Mouse (Mus musculus) heart, embryonic 14.5 days (tissue): ENCODE measurements around the gene Sec22c. TPM values are rescaled to one million over a fixed set of nuclear protein-coding genes. Genes with fewer than 3 reads are reported as not detected.

Experiments used
- ATAC-seq: fragments of 200-750 bp; cut with Nextera tagmentation; 2 replicates; pipeline ENCODE4 v1.8.0; 2017; ENCODE audit warnings: low read depth, moderate TSS enrichment; ENCODE audit not compliant: insufficient number of reproducible peaks, insufficient read depth, low FRiP score
- H3K27ac ChIP-seq, 2 experiments: fragments of 200-500 bp in 1 of 2; fragments of 300-500 bp in 1 of 2; sonication (generic) in 1 of 2; replicated peaks in 1 of 2; 2 replicates each; pipeline ENCODE4 v1.5.1; 2012 to 2014; ENCODE audit warnings: low read depth in 2 of 2, low read length in 2 of 2, control low read depth in 1 of 2, mild to moderate bottlenecking in 1 of 2, mixed read lengths in 1 of 2; ENCODE audit not compliant: control insufficient read depth in 1 of 2, insufficient read depth in 1 of 2
- H3K27me3 ChIP-seq: fragments of 300-500 bp; sonication (generic); 2 replicates; pipeline ENCODE4 v1.6.1; 2014; ENCODE audit warnings: mild to moderate bottlenecking, low read length, control low read depth; ENCODE audit not compliant: control insufficient read depth, insufficient read depth
- H3K36me3 ChIP-seq: fragments of 300-500 bp; sonication (generic); 2 replicates; pipeline ENCODE4 v1.6.1; 2014; ENCODE audit warnings: mild to moderate bottlenecking, control low read depth, low read length, mixed read lengths; ENCODE audit not compliant: control insufficient read depth, insufficient read depth
- H3K4me1 ChIP-seq, 2 experiments: fragments of 200-500 bp in 1 of 2; fragments of 300-500 bp in 1 of 2; sonication (generic) in 1 of 2; 2 replicates each; pipeline ENCODE4 v1.6.1; 2012 to 2014; ENCODE audit warnings: low read length in 2 of 2, control low read depth in 1 of 2, mixed read lengths in 1 of 2; ENCODE audit not compliant: control insufficient read depth in 2 of 2, insufficient read depth in 2 of 2
- H3K4me2 ChIP-seq: fragments of 300-500 bp; sonication (generic); 2 replicates; pipeline ENCODE4 v1.6.1; 2014; ENCODE audit warnings: mild to moderate bottlenecking, low read length
- H3K4me3 ChIP-seq, 2 experiments: fragments of 200-500 bp in 1 of 2; fragments of 300-500 bp in 1 of 2; sonication (generic) in 1 of 2; 2 replicates each; pipeline ENCODE4 v1.5.1; 2012 to 2014; ENCODE audit warnings: low read length in 2 of 2, mild to moderate bottlenecking in 2 of 2, control low read depth in 1 of 2, low read depth in 1 of 2, moderate library complexity in 1 of 2; ENCODE audit not compliant: control insufficient read depth in 1 of 2, insufficient read depth in 1 of 2
- H3K9ac ChIP-seq: fragments of 300-500 bp; sonication (generic); 2 replicates; pipeline ENCODE4 v1.6.1; 2014; ENCODE audit warnings: mild to moderate bottlenecking, low read length
- H3K9me3 ChIP-seq: fragments of 300-500 bp; sonication (generic); 2 replicates; pipeline ENCODE4 v1.6.1; 2016; ENCODE audit warnings: low read length, control low read depth; ENCODE audit not compliant: control insufficient read depth
- WGBS: fragments of 180-500 bp; shearing (Covaris S2); extraction: QIAGEN DNeasy Blood & Tissue Kit; methylation state at CpG from one replicate; pipeline ENCODE4 v1.1.7; 2014; 5-methylcytosine and 5-hydroxymethylcytosine counted together
- polyA plus RNA-seq: library from polyadenylated mRNA; unstranded; fragments of >200 nt; fragmentation: Nextera tagmentation; extraction: Ambion mirVana; gene quantifications from 2 replicates; pipeline ENCODE4 v1.2.1, GENCODE M21; 2014

The Sec22c gene
- polyA plus RNA-seq, 1 experiment from 2014 or later = 4.4 TPM

DNA sequence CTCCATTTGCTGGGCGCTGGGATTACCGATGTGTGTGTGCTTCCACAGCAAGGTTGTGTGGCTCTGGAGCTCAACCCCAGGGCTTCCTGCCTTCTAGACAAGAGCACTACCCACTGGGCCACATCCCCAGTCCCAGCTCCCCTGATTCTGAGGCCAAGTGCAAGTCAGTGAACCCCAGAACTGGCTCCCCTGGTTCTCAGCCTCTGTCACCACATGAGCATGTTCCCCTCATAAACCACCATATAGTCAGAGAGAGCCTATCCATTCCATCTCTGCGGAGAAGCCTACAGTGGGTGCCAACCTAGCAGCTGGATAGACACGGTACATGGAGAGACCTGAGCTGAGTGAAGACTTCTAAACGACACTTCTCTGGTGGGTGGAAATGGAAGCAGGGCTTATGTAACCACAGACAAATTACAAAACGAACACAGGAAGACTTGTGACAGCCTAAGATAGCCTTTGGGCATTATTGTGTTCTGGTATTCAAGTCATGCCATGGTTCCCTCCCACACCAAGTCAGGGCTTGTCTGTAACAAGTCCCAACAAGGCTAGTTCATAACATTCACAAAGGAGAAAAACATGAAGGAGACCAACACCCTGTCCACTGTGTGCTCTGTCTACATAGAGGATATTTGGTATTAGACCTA, 862 bp upstream of the Sec22c start:
- WGBS = 73% methylated on average over 6 of the region's 6 CpGs
- H3K9ac ChIP-seq = peak overlapping the region; percentile 68; the same call in 1 of the 2 replicates
- H3K9me3 ChIP-seq = no peaks in the 10 kb centered on the region
- peaks cover 10 to 25% of the 10 kb centered on the region in 2 experiments for H3K4me1 ChIP-seq
- H3K36me3 ChIP-seq = no peaks in the 10 kb centered on the region
- H3K27ac ChIP-seq = no peak overlapping the region
- no peak for ATAC-seq
- no peaks in the 10 kb centered on the region for H3K27me3 ChIP-seq
- no peak overlapping the region for H3K4me3 ChIP-seq
- peak overlapping the region; percentile 80; the same call in 1 of the 2 replicates for H3K4me2 ChIP-seq

- Histone ChIP-seq H3K27ac (no peak overlapping the region), H3K4me1 (peaks cover 8 to 20% of the 10 kb centered on the region in 2 experiments; a peak in 3 of 4 replicates)
Observed at GRCm38 (mm10) chr9:121704261-121704645, 1.0 kb downstream of the Sec22c start.

GRCm38 (mm10) chr9:121697150-121698049, 7.9 kb downstream of the Sec22c start:
- Histone ChIP-seq H3K4me3 (no peak overlapping the region), H3K27ac (no peak overlapping the region), H3K9ac (no peak overlapping the region), H3K27me3 (no peaks in the 10 kb centered on the region), H3K4me2 (no peak overlapping the region), H3K36me3 (0 out of 2 replicates have a peak, but pooled peaks cover 3% of the 10 kb centered on the region), H3K4me1 (no peaks in the 10 kb centered on the region), H3K9me3 (no peaks in the 10 kb centered on the region)
- ATAC-seq = no peak
- 96% methylated on average over 1 of the region's 1 CpGs for WGBS

More at GRCm38 (mm10) chr9:121704261-121704645, 1.0 kb downstream of the Sec22c start:
- H3K4me3 ChIP-seq = peak overlapping the region; percentile 65 to 74
- H3K9ac ChIP-seq = peak overlapping the region; percentile 68
- H3K36me3 ChIP-seq = no peaks in the 10 kb centered on the region
- 36% methylated on average over 11 of the region's 11 CpGs for WGBS
- H3K27me3 ChIP-seq = no peaks in the 10 kb centered on the region
- no peaks in the 10 kb centered on the region for H3K9me3 ChIP-seq
- no peak for ATAC-seq
- peak overlapping the region; percentile 80 for H3K4me2 ChIP-seq

DNA sequence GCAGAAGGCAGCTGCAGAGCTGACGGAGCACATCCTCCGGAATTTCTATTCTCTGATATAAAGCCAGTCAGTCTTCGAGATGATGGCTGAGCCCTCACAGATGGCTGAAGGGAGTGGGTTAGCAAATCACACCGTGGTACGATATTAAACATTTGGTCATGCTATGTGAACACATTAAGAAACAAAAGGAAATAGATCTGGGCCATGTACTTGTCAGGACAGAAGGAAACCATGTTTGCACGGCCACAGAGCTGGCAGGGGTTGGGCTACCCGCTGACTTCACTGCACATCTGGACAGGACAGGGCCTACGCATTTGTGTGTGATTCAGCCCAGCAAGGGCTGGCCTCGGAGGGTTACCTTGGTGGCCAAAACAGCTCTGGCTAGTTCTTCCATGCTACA, 8.7 kb downstream of the Sec22c start:
- no peak for ATAC-seq
- H3K9ac ChIP-seq = no peak overlapping the region
- no peak overlapping the region for H3K27ac ChIP-seq
- WGBS = 87% methylated on average over 9 of the region's 9 CpGs
- no peaks in the 10 kb centered on the region for H3K4me1 ChIP-seq
- H3K4me2 ChIP-seq = no peak overlapping the region
- 0 out of 2 replicates have a peak, but pooled peaks cover 3% of the 10 kb centered on the region for H3K36me3 ChIP-seq
- H3K27me3 ChIP-seq = no peaks in the 10 kb centered on the region
- no peaks in the 10 kb centered on the region for H3K9me3 ChIP-seq
- no peak overlapping the region for H3K4me3 ChIP-seq

- no peaks in the 10 kb centered on the region for H3K9me3 ChIP-seq
- H3K27me3 ChIP-seq = no peaks in the 10 kb centered on the region
- no peak overlapping the region for H3K4me2 ChIP-seq
- no peaks in the 10 kb centered on the region for H3K4me1 ChIP-seq
- ATAC-seq = no peak
- no peak overlapping the region for H3K4me3 ChIP-seq
- H3K36me3 ChIP-seq = peaks cover 10% of the 10 kb centered on the region
- 79% methylated on average over 12 of the region's 12 CpGs for WGBS
- no peak overlapping the region for H3K9ac ChIP-seq
- H3K27ac ChIP-seq = no peak overlapping the region
Observed at GRCm38 (mm10) chr9:121694736-121695135, 10.6 kb downstream of the Sec22c start.

DNA sequence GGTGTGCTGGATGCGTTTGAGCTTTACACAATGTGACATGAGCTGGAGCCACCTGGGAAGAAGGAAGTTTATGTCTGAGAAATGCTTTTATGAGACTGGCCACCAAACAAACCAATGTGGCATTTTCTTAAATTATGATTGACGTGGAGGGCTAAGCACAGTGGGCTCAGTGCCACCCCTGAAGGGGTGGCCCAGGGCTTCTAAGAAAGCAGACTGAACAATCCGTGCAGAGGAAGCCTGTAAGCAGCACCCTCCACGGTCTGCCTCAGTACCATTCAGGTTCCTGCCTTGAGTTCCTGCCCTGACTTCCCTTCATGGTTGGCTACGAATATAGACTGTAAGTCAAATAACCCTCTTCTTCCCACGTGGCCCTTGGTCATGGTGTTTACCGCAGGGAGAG, 14.6 kb downstream of the Sec22c start:
- Histone ChIP-seq H3K9ac (no peak overlapping the region), H3K4me2 (no peak overlapping the region), H3K4me1 (no peaks in the 10 kb centered on the region), H3K27ac (no peak overlapping the region), H3K27me3 (no peaks in the 10 kb centered on the region), H3K4me3 (no peak overlapping the region), H3K36me3 (peaks cover 21% of the 10 kb centered on the region), H3K9me3 (no peaks in the 10 kb centered on the region)
- 87% methylated on average over 7 of the region's 7 CpGs for WGBS
- ATAC-seq = no peak

- Histone ChIP-seq H3K4me2 (no peak overlapping the region), H3K9me3 (no peaks in the 10 kb centered on the region), H3K4me1 (no peaks in the 10 kb centered on the region), H3K36me3 (peaks cover 24% of the 10 kb centered on the region), H3K4me3 (no peak overlapping the region), H3K9ac (no peak overlapping the region), H3K27ac (no peak overlapping the region), H3K27me3 (no peaks in the 10 kb centered on the region)
- 80% methylated on average over 15 of the region's 15 CpGs for WGBS
- no peak for ATAC-seq
Observed at GRCm38 (mm10) chr9:121690200-121690651, 15.1 kb downstream of the Sec22c start.
